Mouse (Mus musculus) neural tube, embryonic 14.5 days (tissue): ENCODE results near the gene Ddx5. TPM values are rescaled to one million over a fixed set of nuclear protein-coding genes. Genes with fewer than 3 reads are reported as not detected.

Source experiments
- microRNA-seq: library from miRNA; unstranded; fragments of <30 nt; microRNA quantifications from one replicate; pipeline ENCODE4, GENCODE M21; 2016
- polyA plus RNA-seq: library from polyadenylated mRNA; unstranded; fragments of >200 nt; fragmentation: Nextera tagmentation; extraction: Ambion mirVana; gene quantifications from 2 replicates; pipeline ENCODE4 v1.2.1, GENCODE M21; 2014

Gene Ddx5
- polyA plus RNA-seq, 1 experiment from 2014 or later = 447 TPM

Small RNAs within 50 kb of the gene (microRNA-seq; reads per million reads assigned to microRNA genes)
- gene Gm25994 (not detected), gene Mir3064 (7.1 reads per million, percentile 14 among the genes with 10 or more reads in this experiment)

Other genes with a start within 250 kb of the Ddx5 start
- gene Tex2, start 175.8 kb downstream of the Ddx5 start, polyA plus RNA-seq = 37.7 and 39.5 TPM in 2 replicates
- 9.4 and 16.9 TPM in 2 replicates for gene Pecam1, start 38.6 kb downstream of the Ddx5 start, polyA plus RNA-seq
- gene Milr1, start 38.0 kb downstream of the Ddx5 start, polyA plus RNA-seq = 0.51 and 1.4 TPM in 2 replicates
- 10.3 and 10.4 TPM in 2 replicates for gene Polg2, start 9.6 kb downstream of the Ddx5 start, polyA plus RNA-seq
- 15.1 and 18.9 TPM in 2 replicates for gene Cep95, start 67 bp upstream of the Ddx5 start, polyA plus RNA-seq
- 18.6 and 19.5 TPM in 2 replicates for gene Smurf2, start 131.5 kb upstream of the Ddx5 start, polyA plus RNA-seq
- 110 and 128 TPM in 2 replicates for gene Kpna2, start 210.4 kb upstream of the Ddx5 start, polyA plus RNA-seq
- 9.8 and 9.9 TPM in 2 replicates for gene 1810010H24Rik, start 236.5 kb upstream of the Ddx5 start, polyA plus RNA-seq